Mouse (Mus musculus) embryonic fibroblast, embryonic 13.5 days (primary cell): ENCODE data around the gene Gm8267. TPM values are rescaled to one million over a fixed set of nuclear protein-coding genes. Genes with fewer than 3 reads are reported as not detected.
"Not testable (repeated sequence)": the region's sequence is repeated elsewhere in the genome, so short reads cannot be mapped to it uniquely, and the experiment has no call there.

ENCODE experiments used
- H3K27ac ChIP-seq: 2 replicates; pipeline ENCODE4 v1.5.1; 2012; ENCODE audit warnings: low read length, control low read depth, inconsistent platforms; ENCODE audit not compliant: insufficient read depth
- H3K4me1 ChIP-seq: 2 replicates; pipeline ENCODE4 v1.6.1; 2011; ENCODE audit warnings: low read length; ENCODE audit not compliant: control insufficient read depth, insufficient read depth
- H3K4me3 ChIP-seq: 2 replicates; pipeline ENCODE4 v1.5.1; 2011; ENCODE audit warnings: mild to moderate bottlenecking, control low read depth, low read length; ENCODE audit not compliant: insufficient read depth
- CTCF ChIP-seq: IDR thresholded peaks from 2 replicates; pipeline ENCODE4 v1.5.1; 2011; ENCODE audit warnings: mild to moderate bottlenecking, control low read depth, low read length, moderate library complexity, borderline replicate concordance; ENCODE audit not compliant: insufficient read depth
- POLR2A ChIP-seq: IDR thresholded peaks from 2 replicates; pipeline ENCODE4 v1.6.1; 2011; ENCODE audit warnings: low read depth, mild to moderate bottlenecking, control low read depth, low read length, moderate library complexity
- polyA plus RNA-seq: library from polyadenylated mRNA; stranded (reverse); fragments of >200 nt; gene quantifications from 2 replicates; pipeline ENCODE4 v1.2.4, GENCODE M21; 2011; ENCODE audit warnings: low read depth; ENCODE audit not compliant: missing spikeins, insufficient read length

Gm8267 gene
- polyA plus RNA-seq, result not detected in 2 replicates

DNA sequence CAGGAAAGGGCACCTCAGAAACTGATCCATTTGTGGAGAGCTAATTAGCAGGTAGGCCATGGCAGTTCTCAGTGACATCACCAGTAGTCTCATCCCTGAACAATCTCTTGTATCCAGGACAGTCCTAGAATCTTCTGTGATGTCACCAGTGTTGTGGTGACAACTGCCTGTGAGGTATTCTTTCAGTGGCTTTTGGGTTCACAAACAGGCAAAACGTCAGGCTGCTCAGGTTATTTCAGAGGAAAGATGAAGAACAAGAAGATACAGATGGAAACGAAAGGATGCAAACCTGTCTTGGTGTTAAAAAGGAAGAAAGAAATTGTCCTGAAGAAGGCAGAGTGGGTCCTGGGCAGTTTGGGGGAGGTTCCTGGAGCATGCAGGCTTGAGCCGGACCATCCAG is at the start of gene Gm8267:
Gene Gm8267, minus strand, starts transcription at position 101 of the 400 bp plus-strand sequence.
- Histone ChIP-seq H3K27ac (no peak within 1 kb of the TSS), H3K4me1 (no peaks in the 10 kb centered on the region), H3K4me3 (no peak within 1 kb of the TSS)
- TF ChIP-seq CTCF, result no peak
- no peak for TF ChIP-seq POLR2A

DNA sequence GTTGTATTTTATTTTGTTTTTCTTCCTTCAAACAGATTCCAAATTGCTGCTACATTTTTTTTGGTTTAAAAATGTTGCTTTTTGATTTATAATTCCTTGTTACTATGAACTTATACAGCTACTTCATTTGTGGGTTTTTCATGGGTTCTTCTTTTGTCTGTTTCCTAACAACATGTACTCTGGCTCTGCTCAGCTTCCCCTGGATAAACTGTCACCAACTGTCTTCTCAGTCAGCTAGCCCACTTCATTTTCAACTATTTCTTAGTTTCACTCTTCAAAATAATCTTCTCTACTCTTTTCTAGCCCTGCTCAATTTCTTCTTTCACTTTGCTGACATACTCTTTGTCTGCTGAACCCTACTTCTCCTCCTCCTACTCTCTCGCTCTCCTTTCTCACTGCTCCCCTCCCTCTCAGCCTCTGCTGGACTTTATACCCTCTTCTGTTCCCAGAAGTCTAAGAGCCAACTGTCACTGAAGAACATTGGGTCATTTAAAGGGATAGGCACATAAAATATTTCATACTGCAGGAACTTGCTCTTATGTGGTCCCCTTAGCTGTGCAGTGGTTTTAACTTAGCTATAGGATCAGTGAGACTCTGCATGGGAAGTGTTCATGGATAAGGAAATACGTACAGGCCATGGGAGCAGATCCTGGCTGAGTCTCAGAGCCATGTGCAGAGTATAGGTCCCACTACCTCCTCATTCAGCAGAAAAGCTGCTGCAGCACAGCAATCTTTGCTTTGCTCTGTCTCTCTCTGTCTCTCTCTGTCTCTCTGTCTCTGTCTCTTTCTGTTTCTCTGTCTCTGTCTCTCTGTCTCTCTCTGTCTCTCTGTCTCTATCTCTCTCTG is 39.6 kb upstream of the Gm8267 start:
- not testable (repeated sequence) for H3K4me3 ChIP-seq, H3K27ac ChIP-seq, H3K4me1 ChIP-seq

DNA sequence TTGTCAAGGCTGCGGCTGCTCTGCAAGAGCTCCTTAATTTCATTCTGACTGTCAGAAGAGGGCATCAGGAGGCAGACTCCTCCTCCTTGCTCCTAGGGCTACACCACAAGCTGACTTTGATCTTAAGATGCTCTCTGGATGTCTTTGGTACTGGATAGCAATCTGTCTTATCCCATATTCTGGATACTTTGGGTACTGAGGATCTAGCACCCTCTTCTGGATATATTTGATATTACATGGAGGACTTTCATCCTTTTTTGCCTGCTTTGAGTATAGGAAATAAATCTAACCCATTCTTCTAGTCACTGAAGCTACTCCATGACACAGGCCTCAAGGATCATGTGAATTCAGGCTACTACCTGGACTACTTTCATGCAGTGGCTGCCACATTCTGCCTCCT is 7.4 kb downstream of the Gm8267 start:
- H3K27ac ChIP-seq, H3K4me1 ChIP-seq, H3K4me3 ChIP-seq: not testable (repeated sequence)

DNA sequence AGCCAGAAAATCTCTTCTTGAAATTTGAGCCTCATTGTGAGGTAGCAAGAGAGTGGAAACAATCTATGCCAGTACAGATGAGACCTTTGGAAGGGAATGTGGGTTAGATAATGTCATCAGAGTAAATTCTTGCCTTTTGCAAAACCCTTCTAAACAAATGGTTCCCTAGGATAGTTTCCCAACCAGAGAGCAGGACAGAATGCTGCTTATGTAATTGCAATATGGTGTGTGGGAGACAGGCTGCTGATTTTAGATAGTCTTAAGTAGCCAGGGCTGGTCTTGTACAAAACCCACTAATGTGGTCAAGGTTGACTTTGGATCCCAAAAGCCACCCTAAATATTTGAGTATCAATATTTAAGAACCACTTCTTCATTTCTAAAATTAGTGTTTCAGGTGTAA is 19.4 kb downstream of the Gm8267 start:
- H3K4me3 ChIP-seq, H3K4me1 ChIP-seq, H3K27ac ChIP-seq: not testable (repeated sequence)

DNA sequence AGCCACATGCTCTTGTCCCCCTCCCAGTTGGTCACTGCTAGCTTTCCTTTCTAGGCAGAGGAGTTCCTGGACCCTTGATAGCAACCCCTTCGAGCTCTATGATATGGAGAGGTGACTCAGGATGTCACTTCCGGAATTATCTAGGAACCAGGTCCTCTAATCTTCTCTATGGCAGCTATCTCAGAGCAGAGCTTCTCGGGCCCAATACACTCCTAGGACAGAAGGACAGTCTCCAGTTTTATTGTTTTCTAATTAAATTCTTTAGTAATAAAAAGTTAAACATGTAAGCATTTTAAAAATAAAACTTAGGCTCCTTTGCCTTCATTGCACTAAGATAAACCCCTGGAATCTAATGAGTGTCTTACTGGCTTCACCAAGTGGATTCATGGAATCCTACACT is 43.8 kb downstream of the Gm8267 start, which contains the start of gene Gm8257:
Gene Gm8257, minus strand, starts transcription at position 101 of the 400 bp plus-strand sequence.
- not testable (repeated sequence) for H3K4me3 ChIP-seq, H3K4me1 ChIP-seq, H3K27ac ChIP-seq

Other genes starting within 250 kb of the Gm8267 start
- not detected in 2 replicates for gene Gm17093, start 232.1 kb downstream of the Gm8267 start, polyA plus RNA-seq
- gene Gm8247, start 167.2 kb downstream of the Gm8267 start, polyA plus RNA-seq, result not detected in 2 replicates
- not detected in 2 replicates for gene Gm5624, start 122.4 kb downstream of the Gm8267 start, polyA plus RNA-seq
- not detected in 2 replicates for gene Gm8257, start 43.9 kb downstream of the Gm8267 start, polyA plus RNA-seq
- not detected in 2 replicates for gene Ptgdr, start 109.0 kb upstream of the Gm8267 start, polyA plus RNA-seq
- 0.23 TPM in 1 of 2 replicates, not detected in the other for gene Ptger2, start 237.9 kb upstream of the Gm8267 start, polyA plus RNA-seq